Mouse (Mus musculus): ENCODE measurements around the gene Stab2. TPM values are rescaled to one million over a fixed set of nuclear protein-coding genes. Genes with fewer than 3 reads are reported as not detected.

Gene Stab2
- total RNA-seq, 2 experiments from 2014 or later, result 0.28 to 0.30 TPM

GRCm38 (mm10) chr10:86989838-86990237, 18.0 kb downstream of the Stab2 start:
- DNase-seq, result no peak

GRCm38 (mm10) chr10:86976001-86976726, 31.7 kb downstream of the Stab2 start:
- peak in 1 of 2 experiments; percentile 16 for DNase-seq

GRCm38 (mm10) chr10:86973276-86973675, 34.5 kb downstream of the Stab2 start:
- no peak for DNase-seq

DNA sequence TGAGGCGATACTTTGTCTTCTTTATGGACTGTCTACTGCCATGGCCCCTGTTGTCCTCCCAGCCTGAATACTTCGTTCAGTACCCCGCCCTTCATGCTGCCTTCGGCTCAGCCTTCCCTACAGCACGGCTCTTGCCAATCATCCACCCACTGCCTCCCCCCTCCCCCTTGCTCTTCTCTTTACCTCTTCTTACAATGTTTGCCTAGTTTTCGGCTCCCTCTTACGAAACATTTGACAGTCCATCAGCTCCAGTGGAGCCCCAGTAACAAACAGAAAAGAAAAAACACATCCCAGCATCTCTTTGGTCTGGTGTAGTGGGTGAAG, 35.4 kb downstream of the Stab2 start:
- no peak for DNase-seq

GRCm38 (mm10) chr10:86971680-86972502, 35.9 kb downstream of the Stab2 start:
- DNase-seq, result peak in 1 of 2 experiments; percentile 51

DNA sequence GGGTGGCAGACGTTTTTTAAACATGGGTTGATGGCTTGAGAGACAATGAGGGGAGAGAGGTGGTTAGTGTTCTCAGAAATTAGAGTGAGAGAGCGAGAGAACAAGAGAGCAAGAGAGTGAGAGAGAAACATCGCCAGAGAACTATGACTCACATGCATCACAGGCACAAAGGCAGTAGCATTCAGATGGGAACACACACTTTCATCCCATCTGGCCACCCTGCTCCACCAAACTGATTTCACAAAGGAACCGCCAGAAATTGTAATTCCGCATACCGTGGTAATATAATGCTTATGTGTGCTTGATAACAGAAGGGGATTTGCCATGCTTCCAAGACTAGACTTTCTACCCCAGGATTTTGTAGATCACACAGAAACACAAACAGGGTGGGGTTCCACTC, 38.5 kb downstream of the Stab2 start:
- DNase-seq, result peak; percentile 66 to 75

- DNase-seq, result no peak
These were observed 46.0 kb downstream of the Stab2 start for GRCm38 (mm10) chr10:86961542-86962466.

GRCm38 (mm10) chr10:86955299-86955698, 52.5 kb downstream of the Stab2 start:
- DNase-seq, result no peak

- DNase-seq, result no peak
These were observed 55.1 kb downstream of the Stab2 start for GRCm38 (mm10) chr10:86952696-86953095.

GRCm38 (mm10) chr10:86950806-86951205, 57.0 kb downstream of the Stab2 start:
- DNase-seq, result no peak

- DNase-seq, result no peak
These were observed 57.9 kb downstream of the Stab2 start for GRCm38 (mm10) chr10:86949886-86950285.

GRCm38 (mm10) chr10:86947541-86947940, 60.3 kb downstream of the Stab2 start:
- DNase-seq, result no peak

DNA sequence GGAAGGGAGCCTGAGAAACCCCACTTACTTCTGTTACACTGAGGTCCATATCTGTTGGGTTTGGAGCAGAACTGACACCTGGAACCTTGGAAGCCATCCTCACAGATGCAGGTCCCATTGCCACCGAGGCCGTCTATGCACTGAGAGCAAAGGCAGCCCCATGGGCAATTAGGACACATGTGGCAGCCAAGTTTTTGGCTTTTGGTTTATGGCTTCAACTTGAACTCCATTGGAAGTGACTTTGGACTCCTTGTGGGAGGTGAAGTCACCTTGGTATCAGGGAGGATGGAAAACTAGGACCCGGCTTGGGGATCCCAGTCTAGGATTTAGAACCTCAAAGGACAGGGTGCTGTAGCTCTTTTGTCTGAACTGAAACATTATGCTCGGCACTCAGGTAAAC, 67.2 kb downstream of the Stab2 start:
- DNase-seq, result no peak

DNA sequence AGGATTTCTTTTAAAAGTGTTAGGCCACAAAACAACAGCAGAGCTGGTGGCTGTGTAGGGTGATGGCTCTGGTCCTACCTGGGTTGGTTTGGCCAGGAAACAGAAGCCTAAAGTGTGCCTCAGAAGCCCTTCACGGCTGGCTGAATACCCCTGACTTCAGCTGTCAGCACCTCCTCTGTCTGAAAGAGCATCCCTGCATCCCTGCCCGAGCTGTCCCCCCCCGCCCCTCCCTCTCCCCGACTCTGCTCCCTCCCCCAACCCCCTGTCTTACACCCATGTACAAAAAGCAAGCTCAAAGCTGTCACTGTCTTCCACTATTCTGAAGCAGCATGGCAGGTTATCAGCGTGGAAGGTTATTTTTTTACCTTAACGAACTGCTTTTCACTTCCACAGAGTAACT, 73.4 kb downstream of the Stab2 start:
- DNase-seq, result no peak

GRCm38 (mm10) chr10:86933906-86934305, 73.9 kb downstream of the Stab2 start:
- DNase-seq, result no peak

DNA sequence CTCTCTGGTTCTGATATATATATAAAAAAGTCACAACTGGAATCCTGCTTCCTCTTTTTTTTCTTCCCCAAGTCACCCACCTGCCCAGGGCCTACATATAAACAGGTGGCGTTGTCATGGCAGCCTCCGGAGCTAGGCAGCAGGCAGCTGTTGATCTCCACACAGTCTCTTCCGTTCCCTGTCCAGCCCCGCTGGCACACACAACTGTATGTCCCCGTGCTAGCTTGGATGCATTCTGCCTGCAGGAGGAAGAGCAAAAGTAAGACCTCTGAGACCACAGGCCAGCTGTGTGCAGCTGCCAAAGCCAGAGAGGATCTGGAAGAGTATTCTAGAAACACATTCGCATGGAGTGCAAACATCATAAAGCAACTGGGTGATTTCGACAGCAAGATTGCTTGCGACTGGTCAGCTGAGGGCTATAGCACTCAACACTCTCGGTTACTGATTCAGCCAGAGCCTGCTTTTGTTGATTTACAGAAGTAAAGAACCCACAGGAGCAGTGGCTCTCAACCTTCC, 74.6 kb downstream of the Stab2 start:
- DNase-seq, result no peak

DNA sequence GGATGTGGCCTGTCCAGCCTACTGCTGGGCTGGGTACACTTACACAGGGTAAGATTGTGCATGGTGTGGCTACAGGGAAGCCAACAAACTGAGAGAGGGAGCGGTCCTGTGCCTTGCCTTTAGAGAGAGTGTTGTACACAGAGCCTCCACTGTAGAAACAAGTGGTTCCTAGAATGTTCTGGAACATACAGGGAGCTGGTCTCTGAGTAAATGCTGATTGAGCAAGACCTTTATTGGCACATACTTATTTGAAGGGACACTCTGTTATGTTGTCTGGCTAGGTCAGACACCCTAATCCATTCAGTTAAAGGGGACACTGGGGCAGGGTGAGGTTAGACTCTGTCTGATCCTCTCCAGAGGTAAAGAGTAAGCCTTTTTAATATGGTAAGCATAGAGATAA, 84.2 kb downstream of the Stab2 start:
- DNase-seq, result no peak

DNA sequence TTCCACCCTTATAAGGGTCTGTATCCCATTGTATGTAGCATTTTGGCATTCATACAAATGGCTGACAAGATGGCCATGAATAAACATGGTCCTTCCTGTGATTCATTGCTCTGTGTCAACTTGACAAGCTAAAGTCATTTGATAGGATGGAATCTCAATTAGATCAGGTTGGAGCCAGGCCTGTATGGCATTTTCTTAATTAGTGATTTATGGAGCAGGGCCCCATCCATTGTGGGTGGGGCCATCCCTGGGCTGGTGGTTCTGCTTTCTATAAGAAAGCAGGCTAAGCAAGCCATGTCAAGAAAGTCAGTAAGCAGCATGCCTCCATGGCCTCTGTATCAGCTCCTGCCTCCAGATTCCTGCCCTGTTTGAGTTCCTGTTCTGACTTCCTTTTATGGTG, 92.2 kb downstream of the Stab2 start:
- DNase-seq, result no peak

GRCm38 (mm10) chr10:86908562-86908961, 99.3 kb downstream of the Stab2 start:
- no peak for DNase-seq

GRCm38 (mm10) chr10:86907043-86907442, 100.8 kb downstream of the Stab2 start:
- peak; percentile 50 to 57 for DNase-seq

DNA sequence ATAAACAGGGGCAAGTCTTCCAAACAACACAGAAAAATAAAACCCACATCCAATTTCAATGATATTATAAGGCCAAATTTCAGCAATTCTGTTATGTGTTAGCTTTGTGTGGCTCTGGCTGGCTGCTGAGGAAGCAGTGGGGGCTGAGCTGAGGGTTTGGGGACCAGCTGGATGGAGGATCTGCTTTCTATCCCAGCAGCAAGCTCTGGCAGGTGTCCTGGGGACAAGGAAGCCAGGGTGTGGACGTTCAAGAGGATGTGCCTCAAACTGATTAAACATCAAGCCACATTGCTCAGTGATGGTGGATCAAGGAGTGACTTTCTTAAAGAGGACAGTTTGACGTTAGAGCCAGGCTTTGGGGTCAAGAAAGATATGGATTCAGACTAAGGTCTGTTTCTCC, 112.3 kb downstream of the Stab2 start:
- no peak for DNase-seq

DNA sequence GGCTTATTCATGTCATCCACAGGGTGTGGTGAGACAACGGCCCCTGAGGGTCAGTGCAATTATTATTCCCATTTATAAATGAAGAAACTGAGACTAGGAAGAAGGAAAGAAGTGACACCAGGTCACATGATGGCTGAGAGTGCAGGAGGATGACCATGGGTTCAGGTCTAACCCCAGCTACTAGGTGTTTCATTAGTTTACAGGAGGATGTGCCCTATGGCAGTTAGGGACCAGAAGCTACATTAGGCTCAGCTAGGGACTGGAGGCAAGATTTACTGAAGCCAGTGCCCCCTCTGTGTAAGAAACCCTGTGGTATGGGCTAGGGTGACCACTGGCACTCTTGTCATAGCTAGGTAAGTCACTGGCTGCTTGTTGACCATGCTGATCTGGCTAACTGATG, 116.8 kb downstream of the Stab2 start:
- DNase-seq, result no peak
